Mouse (Mus musculus) erythroid progenitor cell, adult 5-6 weeks (primary cell): ENCODE data around the gene Nprl3. TPM values are rescaled to one million over a fixed set of nuclear protein-coding genes. Genes with fewer than 3 reads are reported as not detected.
A peak's percentile ranks its signal among the peaks of the same experiment; 100 is the strongest.

Experiments used
- ATAC-seq: replicated peaks from 2 replicates; pipeline ENCODE4 v1.8.0; 2016; ENCODE audit warnings: moderate number of reproducible peaks, mild to moderate bottlenecking, moderate TSS enrichment, inconsistent platforms; ENCODE audit not compliant: poor library complexity, low FRiP score, severe bottlenecking
- total RNA-seq, 2 experiments: library from RNA; stranded (forward) in 1 of 2; stranded (reverse) in 1 of 2; fragments of 150-400 nt in 1 of 2; fragments of 186-747, 209-891 nt in 1 of 2; gene quantifications; 2 replicates each; pipeline versions ENCODE4 v1.2.3 to v1.2.4; 2015 to 2017; ENCODE audit warnings: low replicate concordance in 2 of 2

Gene Nprl3
- total RNA-seq, 2 experiments from 2014 or later: 75.9 to 143 TPM

DNA sequence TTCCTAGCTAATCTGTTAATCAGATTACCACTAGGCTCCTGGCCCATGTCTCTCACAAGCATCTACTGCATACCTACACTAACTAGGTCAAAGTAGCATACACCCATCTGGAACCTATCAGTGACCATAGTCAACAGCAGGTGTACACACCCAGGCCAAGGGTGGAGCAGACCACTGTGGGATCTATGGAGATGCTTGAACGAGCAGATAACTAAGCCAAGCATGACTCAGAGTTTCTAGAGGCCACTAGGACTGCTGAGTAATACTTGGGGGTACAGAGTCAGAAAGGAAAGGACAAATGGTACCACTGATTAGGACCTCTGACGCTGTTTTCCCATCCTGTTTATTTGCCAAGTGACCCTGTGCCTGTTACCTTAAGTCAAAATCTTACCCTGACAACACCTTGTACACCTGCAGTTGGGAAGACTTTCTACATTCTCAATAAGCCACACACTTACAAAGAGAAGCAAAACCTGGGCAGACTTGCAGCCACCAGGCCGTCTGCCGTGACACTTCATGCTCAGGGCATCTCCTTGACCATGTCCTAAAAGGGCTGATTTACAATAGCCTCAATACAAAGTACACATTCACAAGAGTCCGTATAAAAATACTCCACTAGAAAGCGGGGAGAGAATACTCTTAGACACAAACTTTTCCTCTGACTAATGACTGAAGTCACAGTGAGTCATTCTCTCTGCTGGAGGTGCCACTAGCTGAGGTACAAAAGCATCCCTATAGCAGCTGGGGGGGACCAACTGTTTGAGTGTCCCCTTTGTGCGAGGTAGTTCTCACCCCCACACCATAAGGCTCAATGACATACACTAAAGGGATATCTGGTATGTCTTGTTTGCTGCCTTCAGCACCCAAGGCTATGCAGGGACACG, 16.4 kb downstream of the Nprl3 start:
- peak; percentile 84 for ATAC-seq

DNA sequence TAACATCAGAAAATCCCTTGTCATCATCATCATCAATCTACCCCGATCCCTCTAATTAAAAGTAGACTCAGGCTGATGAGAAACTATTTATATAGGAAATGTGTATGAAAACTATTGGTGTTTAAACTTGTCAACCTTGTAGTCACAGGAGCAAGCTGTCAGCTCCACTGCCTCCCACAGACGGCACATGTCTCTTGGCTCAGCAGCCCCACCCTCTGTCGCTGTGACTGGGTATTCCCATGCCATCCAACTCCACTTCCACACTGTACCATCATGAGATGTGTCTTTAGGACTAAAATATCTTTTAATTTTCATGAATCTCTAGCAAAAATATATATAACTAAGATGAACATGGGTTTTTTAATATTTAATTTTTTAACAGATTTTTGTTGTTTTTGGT, 19.2 kb downstream of the Nprl3 start:
- no peak for ATAC-seq

DNA sequence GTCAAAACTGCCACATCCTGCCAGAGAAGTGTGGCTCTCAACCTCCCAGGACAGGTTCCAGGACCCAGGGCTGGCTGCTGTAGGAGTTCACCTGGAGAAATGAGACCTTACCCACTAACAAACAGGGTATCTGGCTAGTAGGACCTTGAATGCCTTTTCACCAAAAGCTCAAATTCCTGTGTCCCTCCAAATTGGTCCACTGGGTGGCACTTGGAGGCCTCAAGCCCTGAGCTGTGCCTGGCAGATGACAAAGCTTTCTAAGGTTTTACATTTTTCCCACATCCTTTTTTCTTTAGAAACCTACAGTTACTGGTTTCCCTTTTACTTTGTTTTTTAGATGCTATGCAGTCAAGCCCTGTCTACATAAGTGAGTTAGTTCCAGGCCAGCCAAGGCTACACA, 20.4 kb downstream of the Nprl3 start:
- 0 out of 2 replicates have a peak, but pooled peaks have one; percentile 11 for ATAC-seq

DNA sequence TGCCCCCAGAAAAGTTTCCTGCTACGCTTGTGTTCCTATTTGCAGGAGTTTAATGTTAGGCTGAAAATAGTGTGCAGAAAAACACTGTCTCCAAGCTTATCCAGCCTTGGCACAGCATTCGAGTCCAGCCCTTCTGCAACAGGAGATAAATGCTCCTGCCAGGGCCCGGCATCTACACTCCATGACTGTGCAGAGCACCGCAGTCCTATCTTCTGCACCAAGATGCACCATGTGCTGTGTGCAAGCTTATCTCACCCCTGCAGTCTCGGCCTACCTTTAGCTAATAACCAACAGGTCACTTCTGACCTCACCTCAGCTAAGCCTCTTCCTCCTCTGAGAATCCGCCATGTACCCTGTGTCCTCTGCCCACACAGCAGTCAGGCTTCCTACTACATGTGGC, 21.9 kb downstream of the Nprl3 start:
- ATAC-seq: peak; percentile 84

DNA sequence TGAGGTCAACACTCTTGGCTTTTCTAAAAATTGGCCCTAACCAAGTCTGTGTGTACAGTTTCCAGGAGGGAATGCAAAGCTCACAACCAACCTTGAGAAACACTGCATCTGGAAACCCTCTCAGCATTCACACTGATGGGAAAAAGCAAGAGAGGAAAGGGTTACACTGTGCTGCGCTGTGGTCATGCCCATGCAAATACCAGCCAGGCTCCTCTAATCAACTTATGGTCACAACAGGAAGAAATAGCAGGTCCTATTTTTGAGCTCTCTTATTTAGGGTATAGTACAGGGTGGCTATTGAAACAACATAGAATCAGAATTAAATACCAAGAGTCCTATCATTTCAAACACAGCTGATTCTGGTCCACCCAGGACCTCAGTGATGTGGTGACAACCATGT, 22.9 kb downstream of the Nprl3 start:
- no peak for ATAC-seq

DNA sequence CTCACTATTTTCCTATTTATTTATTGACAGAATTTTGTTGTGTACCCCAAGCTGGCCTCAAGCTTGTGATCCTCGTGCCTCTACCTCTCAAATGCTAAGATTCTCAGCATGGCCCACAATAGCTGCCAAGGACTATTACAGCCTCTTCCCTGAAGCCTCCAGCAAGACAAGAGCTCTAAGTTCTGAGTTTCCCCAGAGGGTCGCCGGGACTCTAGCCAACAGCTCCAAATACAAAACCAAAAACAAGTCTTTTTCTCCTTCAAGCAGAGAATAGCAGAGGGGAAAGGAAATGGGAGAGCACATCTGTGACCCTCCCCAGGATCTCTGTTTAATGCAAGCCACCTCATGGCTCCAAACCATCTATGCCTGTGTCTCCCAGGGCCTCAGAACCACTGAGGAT, 23.4 kb downstream of the Nprl3 start:
- ATAC-seq: no peak

DNA sequence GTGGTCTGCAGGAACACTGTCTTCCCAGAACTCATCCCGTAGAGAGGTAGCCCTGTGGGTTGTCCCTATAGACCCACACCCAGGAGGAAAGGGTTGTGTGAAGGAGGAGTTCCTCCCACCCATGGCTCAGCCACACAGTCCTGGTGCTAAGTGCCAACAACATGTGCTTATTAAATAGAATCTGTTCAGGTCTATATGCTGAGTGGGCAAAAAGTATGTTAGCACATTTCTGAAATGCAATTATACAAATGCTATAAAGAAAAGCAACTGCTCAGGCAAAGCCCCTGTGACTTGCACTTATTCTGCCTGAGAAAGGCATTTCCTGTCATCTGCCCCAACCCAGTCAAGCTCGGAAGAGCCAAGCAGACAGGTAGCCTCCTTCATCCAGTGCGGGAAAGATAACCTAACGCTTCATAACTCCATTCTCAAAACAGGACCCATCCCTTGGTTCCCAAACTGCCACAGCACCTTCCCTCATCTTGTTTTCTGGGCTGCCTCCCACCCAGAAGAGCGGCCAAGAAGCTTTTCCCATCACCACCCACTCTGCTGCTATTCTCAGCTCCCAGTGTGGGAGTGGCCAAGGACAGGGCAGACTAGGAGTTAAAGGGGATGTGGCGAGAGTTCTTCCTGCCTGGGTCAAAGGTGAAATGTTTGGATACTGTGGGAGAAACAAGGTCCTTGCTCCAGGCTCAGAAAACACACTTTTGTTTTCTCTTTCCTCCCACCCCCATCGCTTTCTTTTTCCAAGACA, 24.1 kb downstream of the Nprl3 start:
- no peak for ATAC-seq

DNA sequence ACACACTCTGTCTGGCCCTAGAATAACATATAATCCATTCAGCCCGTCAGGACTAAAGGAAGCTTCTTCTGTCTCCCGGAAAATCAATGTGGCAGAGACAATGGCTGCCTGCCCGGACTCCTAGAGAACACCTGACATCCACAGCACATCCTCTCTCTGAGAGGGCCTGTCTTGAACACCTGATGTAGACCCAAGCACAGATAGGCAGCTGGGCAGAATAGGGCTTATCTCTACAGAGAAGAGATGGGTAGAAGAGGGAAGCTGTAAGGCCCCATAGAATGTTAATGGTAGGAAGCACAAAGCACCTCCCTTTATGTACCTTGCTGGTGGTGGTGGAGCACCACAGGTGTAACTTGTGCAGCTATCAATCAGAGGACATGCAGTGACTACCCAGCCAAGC, 25.3 kb downstream of the Nprl3 start:
- ATAC-seq: no peak

DNA sequence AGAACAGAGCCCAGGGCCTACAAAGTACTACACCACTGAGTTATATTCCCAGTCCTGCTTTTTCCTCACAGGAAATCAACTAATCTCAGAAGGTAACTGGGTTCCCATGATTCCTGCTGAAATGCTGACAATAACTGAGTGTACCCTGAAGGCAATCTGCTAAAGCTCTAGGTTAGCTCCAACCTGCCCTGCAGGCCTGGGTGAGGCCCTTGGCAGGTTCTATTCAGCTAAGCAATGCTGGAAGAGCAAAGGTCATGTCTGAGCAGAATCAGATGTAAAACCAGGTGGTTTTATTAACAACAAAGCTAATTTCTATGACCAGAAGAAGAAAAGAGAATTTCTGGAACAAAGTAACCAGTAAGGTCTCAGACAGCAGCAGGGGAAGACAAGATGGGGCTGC, 26.1 kb downstream of the Nprl3 start:
- no peak for ATAC-seq

DNA sequence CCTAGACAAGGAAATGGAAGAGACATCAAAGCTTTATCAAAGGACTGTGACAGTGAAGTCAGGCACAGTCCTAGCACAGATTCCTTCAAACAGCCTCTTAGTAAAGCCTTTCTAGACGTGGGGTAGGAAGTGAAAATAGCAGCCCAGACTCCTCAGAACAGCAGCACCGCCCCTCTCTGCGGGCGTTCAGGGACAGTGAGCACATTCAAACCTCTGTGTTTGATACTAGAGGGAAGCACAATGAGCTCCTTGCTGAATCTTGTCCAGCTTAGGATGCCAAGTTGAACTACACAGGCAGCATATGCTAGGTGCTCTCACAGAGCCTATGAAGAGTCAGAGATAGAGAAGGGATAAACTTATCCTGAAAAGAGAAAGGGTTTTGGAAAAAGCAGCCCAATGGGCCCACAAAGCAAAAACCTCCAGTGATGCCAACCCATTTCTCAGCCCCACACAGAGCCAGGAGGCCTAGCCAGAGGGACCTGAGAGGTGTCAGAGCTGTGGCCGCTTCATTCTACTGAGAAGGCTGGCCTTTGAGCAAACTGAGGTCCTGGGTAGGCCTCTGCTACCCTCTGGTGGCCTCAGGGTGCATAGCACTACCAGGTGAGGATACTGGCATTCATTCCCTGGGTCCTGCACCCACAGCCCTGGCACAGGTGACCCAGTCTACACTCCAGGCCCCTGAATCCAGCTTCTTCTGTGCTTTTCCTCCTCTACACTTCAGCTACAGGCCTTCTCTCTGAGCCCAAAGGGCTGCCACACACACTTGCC, 29.2 kb downstream of the Nprl3 start:
- peak; percentile 85 for ATAC-seq

DNA sequence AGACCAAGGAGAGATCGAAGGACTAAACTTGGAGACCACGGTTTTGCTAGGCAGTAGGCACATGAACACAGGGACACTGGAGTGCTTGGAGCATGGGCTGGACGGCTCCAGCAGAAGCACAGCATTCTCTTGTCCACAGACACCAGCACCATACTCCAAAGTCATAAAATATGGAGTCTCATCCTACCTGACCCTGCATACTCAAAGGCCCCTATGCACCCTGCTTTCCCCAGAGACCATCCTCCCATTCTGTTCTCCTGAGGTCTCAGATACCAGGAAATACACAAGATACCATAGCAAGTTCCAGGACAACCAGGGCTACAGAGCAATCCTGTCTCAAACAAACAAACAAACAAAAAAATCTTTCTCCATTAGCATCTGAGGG, 30.1 kb downstream of the Nprl3 start:
- no peak for ATAC-seq

DNA sequence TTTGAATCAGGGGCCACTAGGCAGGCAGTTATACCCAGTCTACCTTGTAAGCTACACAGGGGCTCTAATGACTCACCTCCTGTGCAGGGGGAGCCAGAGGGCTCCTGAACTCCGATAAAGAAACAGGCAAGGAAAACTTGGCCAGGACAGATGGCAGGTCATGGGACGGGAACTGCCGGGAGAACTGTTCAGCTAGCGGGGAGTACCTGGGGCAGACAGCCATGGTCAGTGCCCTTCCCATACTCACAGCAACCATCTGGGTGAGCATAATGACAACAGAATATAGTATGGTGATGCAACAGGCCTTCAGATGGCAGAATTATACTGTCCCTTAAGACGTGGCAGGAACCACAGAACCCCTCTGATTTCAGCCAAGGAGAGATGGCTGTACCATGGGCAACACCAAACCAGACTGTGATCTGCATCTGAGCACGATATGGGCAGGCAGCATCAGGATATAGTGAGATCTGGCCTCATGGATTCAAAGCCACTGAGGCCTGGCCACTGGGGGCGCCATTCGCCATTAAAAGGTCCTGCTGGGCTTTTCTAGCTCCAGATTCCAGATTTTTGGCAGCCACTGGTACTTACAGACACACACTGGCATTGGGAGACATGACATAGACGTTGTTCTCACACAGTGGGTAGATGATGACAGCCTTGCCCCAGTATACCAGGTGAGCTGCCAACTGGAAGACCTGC, 30.6 kb downstream of the Nprl3 start:
- ATAC-seq: no peak; the same call in 1 of the 2 replicates

DNA sequence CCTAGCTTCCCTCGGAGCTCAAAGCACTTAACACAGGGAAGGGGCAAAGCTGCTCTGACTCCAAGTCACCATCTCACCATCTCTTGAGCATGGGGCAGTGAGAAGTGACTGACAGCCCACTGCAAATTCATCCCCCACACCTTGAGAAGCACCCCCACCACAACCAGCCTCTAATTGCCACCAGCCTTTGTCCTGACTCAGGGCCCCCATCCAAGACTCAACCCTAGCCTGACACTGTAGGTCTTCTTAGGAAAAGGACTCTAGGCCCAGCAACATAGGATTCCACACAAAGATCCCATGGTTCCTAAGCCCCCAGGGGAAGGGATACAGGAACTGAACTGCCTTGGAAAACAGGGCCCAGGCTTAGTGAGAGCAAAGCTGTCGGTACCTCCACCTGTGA, 31.4 kb downstream of the Nprl3 start:
- no peak for ATAC-seq

DNA sequence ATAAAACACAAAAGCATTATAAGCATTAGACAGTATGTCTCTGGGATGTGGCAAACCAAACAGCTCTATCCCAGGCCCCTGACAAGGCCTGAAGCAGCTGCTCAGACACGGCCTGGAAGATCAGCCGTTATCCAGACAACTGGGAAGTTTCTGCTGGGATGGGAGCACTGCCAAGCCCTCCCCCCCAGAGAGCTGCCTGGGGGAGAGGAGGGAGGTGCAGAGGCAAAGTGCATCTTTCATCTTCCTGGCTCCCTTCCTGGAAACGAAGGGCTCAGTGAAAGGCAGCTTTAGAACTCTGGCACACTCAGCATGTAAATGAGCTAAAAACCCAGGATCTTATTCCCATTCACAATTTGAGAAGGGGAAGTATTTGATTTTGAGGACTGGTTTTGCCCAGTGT, 31.9 kb downstream of the Nprl3 start:
- ATAC-seq: no peak

DNA sequence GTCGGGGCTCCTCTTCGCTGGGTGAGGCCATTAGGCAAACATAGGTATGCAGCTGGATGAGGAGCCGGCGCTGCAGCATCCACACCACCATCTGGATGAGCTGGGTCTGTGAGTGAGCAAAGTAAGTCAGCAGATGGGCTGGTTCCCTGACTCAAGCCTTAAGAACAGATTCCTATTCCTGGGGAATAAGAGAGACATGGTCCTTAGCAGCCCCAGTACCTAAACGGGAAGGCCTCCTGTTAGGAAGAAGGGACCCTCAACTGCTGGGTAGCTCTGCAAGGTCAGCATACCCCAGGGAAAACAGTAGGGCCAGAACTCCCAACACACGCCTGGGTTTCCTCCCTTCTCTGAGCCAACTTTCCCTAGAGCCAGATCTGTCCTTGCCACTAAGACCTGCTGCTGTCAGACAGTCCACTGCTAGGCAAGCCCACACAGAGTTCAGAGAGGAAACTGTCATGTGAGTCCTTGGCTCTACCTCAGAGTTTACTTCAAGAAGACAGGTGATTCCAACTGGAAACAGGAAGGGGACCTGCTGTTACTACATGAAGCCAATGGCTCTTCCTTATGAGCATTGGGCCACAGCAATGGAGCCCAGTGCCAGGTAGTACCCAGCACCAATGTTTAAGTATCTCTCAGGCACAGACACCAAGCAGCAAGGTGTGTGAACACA, 32.6 kb downstream of the Nprl3 start:
- no peak for ATAC-seq

DNA sequence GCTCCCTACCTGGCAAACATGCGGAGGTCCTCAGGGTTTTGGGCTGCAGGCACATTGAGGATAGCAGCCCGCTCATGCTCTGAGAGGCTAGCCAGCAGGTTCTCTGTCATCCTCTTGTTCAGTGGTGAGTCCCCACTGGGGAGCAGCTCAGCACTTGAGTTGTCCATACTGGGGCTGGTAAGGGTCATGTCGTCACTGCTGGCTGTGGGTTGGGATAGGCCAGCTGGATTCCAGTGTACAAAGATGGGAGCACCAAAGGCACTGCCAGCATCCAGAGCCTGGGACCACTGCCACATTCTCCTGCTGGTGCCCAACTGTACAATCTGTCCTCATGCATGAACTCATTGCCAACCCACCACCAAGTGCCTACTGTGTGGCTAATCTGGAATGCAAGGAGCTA, 33.6 kb downstream of the Nprl3 start:
- ATAC-seq: no peak

DNA sequence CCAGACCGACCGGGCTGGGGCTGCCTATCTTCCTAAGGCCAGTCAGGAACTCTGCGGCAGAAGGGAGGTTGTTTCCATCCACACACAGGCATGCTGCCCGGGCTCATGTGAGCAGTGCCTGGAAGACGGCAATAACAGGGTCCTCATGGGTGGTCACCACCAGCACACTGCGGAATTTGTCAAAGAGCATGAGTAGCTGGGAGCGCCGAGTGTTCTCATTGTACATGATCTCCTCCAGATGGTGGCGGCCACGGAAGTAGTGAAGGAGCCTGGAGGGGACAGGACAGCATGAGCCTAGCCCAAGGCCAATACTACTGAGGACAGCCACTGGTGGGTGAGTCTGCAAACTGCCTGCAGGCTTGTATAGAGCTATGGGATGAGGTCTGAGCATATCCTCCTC, 34.7 kb downstream of the Nprl3 start:
- ATAC-seq: no peak

DNA sequence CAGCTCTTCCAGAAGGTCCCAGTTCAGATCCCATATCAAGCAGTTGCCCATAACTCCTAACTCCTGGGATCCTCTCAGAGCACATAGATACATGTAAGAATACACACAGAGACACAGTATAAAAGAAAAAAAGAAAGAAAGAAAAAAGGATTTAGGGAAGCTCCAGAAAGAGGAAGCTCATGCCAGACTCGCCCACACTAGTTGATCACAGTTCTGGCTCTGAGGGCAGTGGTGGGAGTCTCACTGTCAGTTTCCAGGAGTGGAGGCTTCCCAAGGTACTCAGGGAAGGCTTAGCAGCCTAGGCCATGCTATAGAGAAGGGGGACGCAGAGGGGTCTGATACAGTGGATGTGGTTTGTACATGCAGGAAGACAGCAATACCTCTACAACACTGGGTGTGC, 36.4 kb downstream of the Nprl3 start:
- no peak for ATAC-seq

DNA sequence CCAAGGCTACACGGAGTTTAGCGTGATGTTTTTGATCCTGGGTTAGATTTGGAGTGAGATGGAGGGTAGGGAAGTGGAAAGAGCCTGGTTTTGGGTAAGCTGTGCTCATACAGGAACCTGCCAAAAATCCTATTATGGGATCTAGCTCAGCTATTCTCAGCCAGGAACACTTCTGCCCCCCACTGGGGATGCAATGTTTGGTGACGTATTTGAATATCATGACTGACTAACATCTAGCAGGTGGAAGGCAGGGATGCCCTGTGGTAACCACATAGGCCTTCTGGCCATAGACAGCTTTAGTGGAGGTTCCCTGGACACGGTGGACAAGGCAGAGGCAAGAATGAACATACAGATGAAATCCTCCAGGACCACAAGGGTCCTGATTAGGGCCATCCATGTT, 37.3 kb downstream of the Nprl3 start:
- ATAC-seq: no peak
